In genomic region chr2:167969851-167970541, GRCm38 (mm10) we compare ENCODE assay signal across 25 mouse cellular contexts. TPM values are rescaled to one million over a fixed set of nuclear protein-coding genes. Genes with fewer than 3 reads are reported as not detected.
DNase-seq lines count a peak whose midpoint lies in the region; ATAC-seq and TF ChIP-seq lines count a peak whose summit lies in the region.
"Had no signal": no experiment of that assay in that cellular context is flagged by ENCODE, and none has a peak within 500 bp of the region (broad histone marks: within the 10 kb centered on the region; RNA-seq: fewer than 3 reads in every experiment).

No protein-coding gene starts in this region.

- no peak overlapping the region for H3K4me3 ChIP-seq in lung, embryonic 15.5 days
- no peak overlapping the region for H3K4me3 ChIP-seq in lung, adult 2 months (replicated peaks; ENCODE audit: extremely low read depth, low read depth, low read length)
- H3K4me3 ChIP-seq: embryonic facial prominence, embryonic 15.5 days; heart, embryonic 15.5 days; intestine, embryonic 15.5 days; liver, embryonic 13.5 days; megakaryocyte, embryonic 14.5 days; neural tube, embryonic 12.5 days; stomach, embryonic 15.5 days had no signal

- H3K4me1 ChIP-seq in lung, embryonic 15.5 days: peaks cover 29% of the 10 kb centered on the region
- peaks cover 14% of the 10 kb centered on the region for H3K4me1 ChIP-seq in lung, adult 2 months (ENCODE audit: control insufficient read depth, insufficient read depth, low read length)
- H3K4me1 ChIP-seq: embryonic facial prominence, embryonic 15.5 days; intestine, embryonic 15.5 days; neural tube, embryonic 12.5 days had no signal

- DNase-seq in gastrocnemius, adult 18-20 months (ENCODE audit: low spot score): peak; percentile 43
- no peak for DNase-seq in gastrocnemius, postnatal 25 days
- DNase-seq in lung, adult 2 months: no peak
- peak; percentile 34 for DNase-seq in MN1 (ENCODE audit: low spot score)
- DNase-seq in brain, embryonic 14.5 days (ENCODE audit: low read depth): peak; percentile 57
- no peak for DNase-seq in heart, adult 9 months (ENCODE audit: low spot score in 2 of 2)
- DNase-seq: adrenal gland, adult 8-10 months; cerebellum, adult 18-20 months; gastrocnemius, postnatal 36 days; heart, postnatal 4 days; kidney, adult 8-10 months; kidney, postnatal 14 days; liver, embryonic 13.5 days; midbrain, embryonic 14.5 days; thymus, postnatal 25 days had no signal

- no peak for TF ChIP-seq POLR2A in lung, adult 2 months (IDR thresholded peaks at IDR 0.05; ENCODE audit: borderline replicate concordance, extremely low read depth, low read depth, low read length)
- no peak for TF ChIP-seq POLR2A in brain, embryonic 14.5 days (IDR thresholded peaks at IDR 0.05; ENCODE audit: borderline replicate concordance, extremely low read depth, insufficient read depth, insufficient read length, poor library complexity, severe bottlenecking)

- WGBS in lung, embryonic 15.5 days: 68% methylated on average over 10 of the region's 10 CpGs
- 82% methylated on average over 10 of the region's 10 CpGs for WGBS in lung, adult 2 months

- peaks cover 38% of the 10 kb centered on the region for H3K36me3 ChIP-seq in lung, embryonic 15.5 days

- TF ChIP-seq CTCF in lung, adult 2 months (IDR thresholded peaks at IDR 0.05; ENCODE audit: insufficient read depth, low read length): no peak
- TF ChIP-seq CTCF in brain, embryonic 14.5 days (IDR thresholded peaks at IDR 0.05; ENCODE audit: borderline replicate concordance, extremely low read depth, insufficient read depth, insufficient read length): no peak

- no peak overlapping the region for H3K4me2 ChIP-seq in lung, embryonic 15.5 days
- H3K4me2 ChIP-seq: embryonic facial prominence, embryonic 15.5 days; heart, embryonic 15.5 days; hindbrain, embryonic 14.5 days; intestine, embryonic 15.5 days; liver, embryonic 13.5 days; neural tube, embryonic 12.5 days; stomach, embryonic 15.5 days had no signal

- ATAC-seq in lung, embryonic 15.5 days (ENCODE audit: borderline replicate concordance, extremely low read depth, low FRiP score, low TSS enrichment): peak; percentile 61
- ATAC-seq: activated CD4-positive, CD25-positive, alpha-beta regulatory T cell, adult 4 months; intestine, embryonic 15.5 days had no signal

- no peaks in the 10 kb centered on the region for H3K27me3 ChIP-seq in lung, embryonic 15.5 days
- H3K27me3 ChIP-seq: embryonic facial prominence, embryonic 15.5 days; heart, embryonic 15.5 days; intestine, embryonic 15.5 days; liver, embryonic 13.5 days; megakaryocyte, embryonic 14.5 days; neural tube, embryonic 12.5 days; stomach, embryonic 15.5 days had no signal

- H3K9ac ChIP-seq in lung, embryonic 15.5 days: no peak overlapping the region
- H3K9ac ChIP-seq: embryonic facial prominence, embryonic 15.5 days; heart, embryonic 15.5 days; hindbrain, embryonic 14.5 days; intestine, embryonic 15.5 days; liver, embryonic 13.5 days; neural tube, embryonic 12.5 days; stomach, embryonic 15.5 days had no signal

- H3K9me3 ChIP-seq in lung, embryonic 15.5 days: no peaks in the 10 kb centered on the region
- H3K9me3 ChIP-seq: embryonic facial prominence, embryonic 15.5 days; heart, embryonic 15.5 days; intestine, embryonic 15.5 days; liver, embryonic 13.5 days; megakaryocyte, embryonic 14.5 days; neural tube, embryonic 12.5 days; stomach, embryonic 15.5 days had no signal

- peak overlapping the region; percentile 45; the same call in 1 of the 2 replicates for H3K27ac ChIP-seq in lung, embryonic 15.5 days
- H3K27ac ChIP-seq: embryonic facial prominence, embryonic 15.5 days; heart, embryonic 15.5 days; hindbrain, embryonic 14.5 days; intestine, embryonic 15.5 days; liver, embryonic 13.5 days; neural tube, embryonic 12.5 days; stomach, embryonic 15.5 days had no signal

RNA-seq across cellular contexts. Expression of gene Ptpn1, which starts 38.1 kb away (rescaled TPM):
- 10 to 100 TPM; 17.6 to 19.3 TPM for total RNA-seq in gastrocnemius, adult 18-20 months (2021)
- 10 to 100 TPM; 13.5 to 14.3 TPM for total RNA-seq in gastrocnemius, postnatal 25 days (2021)
- polyA plus RNA-seq in lung, embryonic 15.5 days (2015; fragmentation: Nextera tagmentation; extraction: Ambion mirVana): 65.8 and 74.4 TPM in 2 replicates
- polyA plus RNA-seq in lung, adult 2 months (2012; rRNA removed): 65.9 and 69.9 TPM in 2 replicates
- 60.2 and 62.4 TPM in 2 replicates for polyA plus RNA-seq in brain, embryonic 14.5 days (2012; rRNA removed)

RNA-seq across cellular contexts. Expression of gene Ripor3, which starts 40.4 kb away (rescaled TPM):
- total RNA-seq in gastrocnemius, adult 18-20 months (2021): under 1 TPM; 0.09 to 0.11 TPM
- 1 to 10 TPM in 1 of 2 experiments, under 1 TPM in 1; 0.75 to 1.5 TPM for total RNA-seq in gastrocnemius, postnatal 25 days (2021)
- polyA plus RNA-seq in lung, embryonic 15.5 days (2015; fragmentation: Nextera tagmentation; extraction: Ambion mirVana): 2.3 TPM in 2 replicates
- 2.3 and 5.3 TPM in 2 replicates for polyA plus RNA-seq in lung, adult 2 months (2012; rRNA removed)
- 1.1 and 1.2 TPM in 2 replicates for polyA plus RNA-seq in brain, embryonic 14.5 days (2012; rRNA removed)
- total RNA-seq: MEL had no signal

Comparison
In these comparisons a context has a peak if more than half of its experiments do, and no peak if none do; other contexts are left out.
1. DNase-seq: peak in gastrocnemius, adult 18-20 months (single experiment), MN1 (single experiment) and brain, embryonic 14.5 days (single experiment); none in gastrocnemius, postnatal 25 days (single experiment), lung, adult 2 months (single experiment) and heart, adult 9 months (0 of 2).